In genomic region chr6:128427571-128427970, GRCm38 (mm10) we compare ENCODE assay signal across 33 mouse cellular contexts. TPM values are rescaled to one million over a fixed set of nuclear protein-coding genes. Genes with fewer than 3 reads are reported as not detected.
"Had no signal": no experiment of that assay in that cellular context is flagged by ENCODE, and none has a peak within 500 bp of the region (broad histone marks: within the 10 kb centered on the region; RNA-seq: fewer than 3 reads in every experiment).

No protein-coding gene starts in this region.

- H3K4me3 ChIP-seq: embryonic facial prominence, embryonic 10.5 days; embryonic facial prominence, embryonic 12.5 days; embryonic facial prominence, embryonic 13.5 days; embryonic facial prominence, embryonic 15.5 days; erythroblast, embryonic 14.5 days; forebrain, embryonic 12.5 days; forebrain, embryonic 13.5 days; forebrain, embryonic 15.5 days; gastrocnemius, adult 2 months; heart, adult 2 months had no signal

- H3K9me3 ChIP-seq: embryonic facial prominence, embryonic 10.5 days; embryonic facial prominence, embryonic 12.5 days; embryonic facial prominence, embryonic 13.5 days; embryonic facial prominence, embryonic 15.5 days; forebrain, embryonic 12.5 days; forebrain, embryonic 13.5 days; forebrain, embryonic 15.5 days had no signal

- H3K27ac ChIP-seq: embryonic facial prominence, embryonic 10.5 days; embryonic facial prominence, embryonic 12.5 days; embryonic facial prominence, embryonic 13.5 days; embryonic facial prominence, embryonic 15.5 days; forebrain, embryonic 12.5 days; forebrain, embryonic 13.5 days; forebrain, embryonic 15.5 days; gastrocnemius, adult 2 months; heart, adult 2 months had no signal

- H3K27me3 ChIP-seq: embryonic facial prominence, embryonic 12.5 days; embryonic facial prominence, embryonic 13.5 days; embryonic facial prominence, embryonic 15.5 days; forebrain, embryonic 12.5 days; forebrain, embryonic 13.5 days; forebrain, embryonic 15.5 days had no signal

- ATAC-seq: forebrain, embryonic 13.5 days; forebrain, embryonic 14.5 days; forebrain, embryonic 15.5 days; forebrain, embryonic 16.5 days; forebrain, postnatal 0 days had no signal

- DNase-seq: cerebellum, adult 18-20 months; cerebellum, adult 2 months; cerebellum, adult 8-10 months; cerebellum, adult 9-10 months; cerebellum, adult 9-11 months; cerebellum, postnatal 10 days; cerebellum, postnatal 14 days; cerebellum, postnatal 25 days; cerebellum, postnatal 36 days; embryo, embryonic 11 days; forebrain, postnatal 0 days; gastrocnemius, adult 2 months; gastrocnemius, postnatal 10 days; gastrocnemius, postnatal 14 days; gastrocnemius, postnatal 25 days; gastrocnemius, postnatal 36 days; heart, adult 11 months; heart, adult 18-20 months; heart, adult 2 months had no signal

- H3K9ac ChIP-seq: embryonic facial prominence, embryonic 12.5 days; embryonic facial prominence, embryonic 13.5 days; embryonic facial prominence, embryonic 15.5 days; forebrain, embryonic 12.5 days; forebrain, embryonic 13.5 days; forebrain, embryonic 15.5 days; forebrain, postnatal 0 days had no signal

- H3K4me2 ChIP-seq: embryonic facial prominence, embryonic 12.5 days; embryonic facial prominence, embryonic 13.5 days; embryonic facial prominence, embryonic 15.5 days; forebrain, embryonic 12.5 days; forebrain, embryonic 13.5 days; forebrain, embryonic 15.5 days had no signal

RNA-seq across cellular contexts. Expression of gene Nrip2, which starts 28.5 kb away (rescaled TPM):
- polyA plus RNA-seq: erythroblast, embryonic 14.5 days had no signal

RNA-seq across cellular contexts. Expression of gene Gm44596, which starts 52.3 kb away (rescaled TPM):
- polyA plus RNA-seq: cerebellum, adult 2 months; embryonic facial prominence, embryonic 10.5 days; embryonic facial prominence, embryonic 11.5 days; embryonic facial prominence, embryonic 12.5 days; embryonic facial prominence, embryonic 13.5 days; embryonic facial prominence, embryonic 14.5 days; embryonic facial prominence, embryonic 15.5 days; erythroblast, embryonic 14.5 days; forebrain, embryonic 12.5 days; forebrain, embryonic 13.5 days; forebrain, embryonic 14.5 days; forebrain, embryonic 15.5 days; forebrain, embryonic 16.5 days; forebrain, postnatal 0 days; frontal cortex, adult 2 months; gonadal fat pad, adult 2 months; heart, adult 2 months had no signal
